17 mouse cellular contexts compared by ENCODE assay signal in genomic region chr11:21062071-21062470, GRCm38 (mm10). TPM values are rescaled to one million over a fixed set of nuclear protein-coding genes. Genes with fewer than 3 reads are reported as not detected.
A peak's percentile ranks its signal among the peaks of the same experiment; 100 is the strongest.
DNase-seq lines count a peak whose midpoint lies in the region; ATAC-seq and TF ChIP-seq lines count a peak whose summit lies in the region.
"Had no signal": no experiment of that assay in that cellular context is flagged by ENCODE, and none has a peak within 500 bp of the region (broad histone marks: within the 10 kb centered on the region; RNA-seq: fewer than 3 reads in every experiment).

No protein-coding gene starts in this region.

- WGBS in forebrain, embryonic 15.5 days, result 90% methylated on average over 2 of the region's 2 CpGs

- peaks cover 3% of the 10 kb centered on the region for H3K27me3 ChIP-seq in megakaryocyte, embryonic 14.5 days (replicated peaks)
- peaks cover 0 to 3% of the 10 kb centered on the region in 2 experiments; a peak in 2 of 4 replicates for H3K27me3 ChIP-seq in MEL (ENCODE audit: control insufficient read depth in 1 of 2, insufficient read depth in 2 of 2, low read length in 2 of 2)
- no peaks in the 10 kb centered on the region for H3K27me3 ChIP-seq in forebrain, embryonic 15.5 days
- H3K27me3 ChIP-seq: embryonic facial prominence, embryonic 12.5 days; forebrain, embryonic 13.5 days had no signal

- no peaks in the 10 kb centered on the region for H3K9me3 ChIP-seq in megakaryocyte, embryonic 14.5 days
- H3K9me3 ChIP-seq in MEL (replicated peaks; ENCODE audit: insufficient read depth, low read length), result no peaks in the 10 kb centered on the region
- H3K9me3 ChIP-seq in forebrain, embryonic 15.5 days, result no peaks in the 10 kb centered on the region
- H3K9me3 ChIP-seq: embryonic facial prominence, embryonic 10.5 days; embryonic facial prominence, embryonic 12.5 days; forebrain, embryonic 13.5 days; G1E had no signal

- no peak for TF ChIP-seq EP300 in MEL (IDR thresholded peaks at IDR 0.05; ENCODE audit: low read depth in 1 of 2, low read length in 2 of 2)

- no peak for TF ChIP-seq POLR2A in MEL (IDR thresholded peaks at IDR 0.05; ENCODE audit: control insufficient read depth in 1 of 2, insufficient read depth in 1 of 2, low read depth in 1 of 2, low read length in 2 of 2, poor library complexity in 1 of 2)

- ATAC-seq in megakaryocyte, adult 5-6 weeks (ENCODE audit: poor library complexity, severe bottlenecking), result no peak
- ATAC-seq in forebrain, embryonic 15.5 days (replicated peaks), result no peak
- ATAC-seq: forebrain, embryonic 13.5 days; forebrain, embryonic 16.5 days had no signal

- no peak for TF ChIP-seq CTCF in MEL (IDR thresholded peaks at IDR 0.05 in 2 of 3, conservative IDR thresholded peaks at IDR 0.05 in 1 of 3; ENCODE audit: control insufficient read depth in 1 of 3, insufficient read depth in 1 of 3, low read depth in 2 of 3, low read length in 3 of 3, poor library complexity in 1 of 3, severe bottlenecking in 1 of 3)

- H3K36me3 ChIP-seq in megakaryocyte, embryonic 14.5 days (replicated peaks; ENCODE audit: low read length), result no peaks in the 10 kb centered on the region
- no peaks in the 10 kb centered on the region; a peak in 2 of 4 replicates for H3K36me3 ChIP-seq in MEL (ENCODE audit: control insufficient read depth in 1 of 2, insufficient read depth in 2 of 2, low read length in 2 of 2)
- H3K36me3 ChIP-seq in forebrain, embryonic 15.5 days, result no peaks in the 10 kb centered on the region
- H3K36me3 ChIP-seq: embryonic facial prominence, embryonic 10.5 days; embryonic facial prominence, embryonic 12.5 days; G1E had no signal

- no peaks in the 10 kb centered on the region for H3K79me2 ChIP-seq in MEL (ENCODE audit: control insufficient read depth, insufficient read depth, low read length, poor library complexity)

- H3K4me1 ChIP-seq in megakaryocyte, embryonic 14.5 days, result peaks cover 22% of the 10 kb centered on the region
- 0 out of 4 replicates have a peak, but pooled peaks cover 0 to 3% of the 10 kb centered on the region in 2 experiments for H3K4me1 ChIP-seq in MEL (ENCODE audit: control insufficient read depth in 1 of 2, insufficient read depth in 2 of 2, low read length in 2 of 2)
- no peaks in the 10 kb centered on the region for H3K4me1 ChIP-seq in forebrain, embryonic 15.5 days
- H3K4me1 ChIP-seq: embryonic facial prominence, embryonic 12.5 days; forebrain, embryonic 13.5 days had no signal

- no peak for TF ChIP-seq RAD21 in MEL (IDR thresholded peaks at IDR 0.05; ENCODE audit: low read depth, low read length)

- no peak overlapping the region for H3K4me2 ChIP-seq in forebrain, embryonic 15.5 days (replicated peaks)
- H3K4me2 ChIP-seq: embryonic facial prominence, embryonic 12.5 days; forebrain, embryonic 13.5 days had no signal

- H3K27ac ChIP-seq in MEL (ENCODE audit: control insufficient read depth, low read depth, low read length), result no peak overlapping the region
- H3K27ac ChIP-seq in forebrain, embryonic 15.5 days (replicated peaks), result no peak overlapping the region
- H3K27ac ChIP-seq: embryonic facial prominence, embryonic 10.5 days; embryonic facial prominence, embryonic 12.5 days; forebrain, embryonic 13.5 days had no signal

- H3K9ac ChIP-seq in MEL (ENCODE audit: control insufficient read depth, low read depth, low read length, poor library complexity, severe bottlenecking), result no peak overlapping the region
- H3K9ac ChIP-seq in forebrain, embryonic 15.5 days (replicated peaks), result no peak overlapping the region
- H3K9ac ChIP-seq: embryonic facial prominence, embryonic 12.5 days; forebrain, embryonic 13.5 days had no signal

- H3K4me3 ChIP-seq in megakaryocyte, embryonic 14.5 days (replicated peaks), result peak overlapping the region; percentile 4
- H3K4me3 ChIP-seq in MEL (ENCODE audit: control insufficient read depth in 1 of 2, insufficient read depth in 1 of 2, low read depth in 2 of 2, low read length in 2 of 2), result no peak overlapping the region
- no peak overlapping the region for H3K4me3 ChIP-seq in forebrain, embryonic 15.5 days
- H3K4me3 ChIP-seq: embryonic facial prominence, embryonic 10.5 days; embryonic facial prominence, embryonic 12.5 days; forebrain, embryonic 13.5 days had no signal

- DNase-seq in MEL (ENCODE audit: low read depth, low spot score), result no peak
- DNase-seq in embryo, embryonic 9.5 days (ENCODE audit: extremely low spot score), result no peak
- DNase-seq: adrenal gland, adult 2 months; adrenal gland, postnatal 10 days; adrenal gland, postnatal 25 days; cerebellum, adult 11 months; cerebellum, adult 8-10 months; cerebellum, adult 9-11 months; embryo, embryonic 11 days had no signal

TF ChIP-seq in MEL, 35 proteins besides CTCF, POLR2A, EP300 and RAD21:
- TF ChIP-seq TBP (IDR thresholded peaks at IDR 0.05; ENCODE audit: low read depth, low read length) (no peak), MAX (IDR thresholded peaks at IDR 0.05; ENCODE audit: low read length) (peak; percentile 64), MYC (IDR thresholded peaks at IDR 0.05; ENCODE audit: low read depth, low read length) (peak; percentile 44; the same call in 1 of the 2 replicates)

RNA-seq across cellular contexts. Expression of gene Peli1, which starts 29.0 kb away (rescaled TPM):
- polyA plus RNA-seq in megakaryocyte, embryonic 14.5 days (2012; ENCODE audit: insufficient read depth, low replicate concordance), result 13.1 and 45.7 TPM in 2 replicates
- total RNA-seq in megakaryocyte, adult 5-6 weeks (2015), result 48.8 and 50.4 TPM in 2 replicates
- total RNA-seq in megakaryocyte, adult 5-6 weeks (2017), result 29.0 and 40.9 TPM in 2 replicates
- total RNA-seq in MEL (2012; rRNA removed), result 7.5 and 7.9 TPM in 2 replicates
- polyA plus RNA-seq in MEL (2012; ENCODE audit: insufficient read depth in 1 of 2, insufficient read length in 2 of 2, low read depth in 1 of 2, low replicate concordance in 2 of 2, missing spikeins in 1 of 2), result 10 to 100 TPM in 1 of 2 experiments, not detected in 1; 11.6 TPM
- polyA plus RNA-seq in forebrain, embryonic 15.5 days (2015; fragmentation: Nextera tagmentation; extraction: Ambion mirVana), result 118 and 121 TPM in 2 replicates
